Mouse (Mus musculus): ENCODE data around the gene Fndc7. TPM values are rescaled to one million over a fixed set of nuclear protein-coding genes. Genes with fewer than 3 reads are reported as not detected.

The Fndc7 gene
- polyA plus RNA-seq (2017; shearing (Covaris generic)): 0.84 TPM

DNA sequence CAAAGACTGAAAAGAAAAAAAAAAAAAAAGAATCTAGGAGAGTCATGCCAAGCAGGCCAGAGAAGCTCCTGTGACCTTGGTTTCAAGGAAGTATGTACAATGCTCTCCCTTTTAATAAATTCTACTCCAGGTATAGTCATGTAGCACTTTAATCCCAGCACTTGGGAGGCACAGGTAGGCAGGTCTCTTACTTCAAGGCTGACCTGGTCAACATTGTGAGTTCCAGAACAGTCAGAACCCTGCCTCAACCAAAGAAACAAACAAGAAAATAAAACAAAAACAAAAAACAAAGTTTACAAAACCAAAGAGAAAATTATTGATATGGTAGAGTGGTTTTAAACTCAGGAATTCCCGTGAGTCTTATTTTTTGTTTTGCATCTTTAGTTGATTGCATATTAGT, at the start of gene Fndc7:
Gene Fndc7, minus strand, starts transcription at position 101 of the 400 bp plus-strand sequence.

DNA sequence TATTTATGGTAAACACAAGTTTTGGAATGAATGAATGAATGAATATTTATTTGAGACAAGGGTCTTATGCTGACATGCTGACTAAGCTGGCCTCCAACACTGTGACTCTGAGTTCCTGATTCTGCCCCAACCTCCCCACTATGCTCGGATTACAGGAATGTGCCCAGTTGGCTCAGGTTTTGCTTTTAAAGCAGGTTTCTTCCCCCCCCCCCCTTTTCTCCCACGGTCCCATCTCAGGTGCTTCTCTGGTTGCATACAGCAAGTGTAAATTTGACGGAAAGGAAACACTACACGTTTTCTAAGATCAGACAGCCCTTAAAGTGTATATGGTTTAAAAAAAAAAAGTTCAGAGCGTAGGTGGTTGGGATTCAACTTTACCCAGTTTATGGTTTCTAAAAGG, 49.8 kb upstream of the Fndc7 start, which contains the start of gene Henmt1:
Gene Henmt1, plus strand, starts transcription at position 301 of the 400 bp plus-strand sequence.

DNA sequence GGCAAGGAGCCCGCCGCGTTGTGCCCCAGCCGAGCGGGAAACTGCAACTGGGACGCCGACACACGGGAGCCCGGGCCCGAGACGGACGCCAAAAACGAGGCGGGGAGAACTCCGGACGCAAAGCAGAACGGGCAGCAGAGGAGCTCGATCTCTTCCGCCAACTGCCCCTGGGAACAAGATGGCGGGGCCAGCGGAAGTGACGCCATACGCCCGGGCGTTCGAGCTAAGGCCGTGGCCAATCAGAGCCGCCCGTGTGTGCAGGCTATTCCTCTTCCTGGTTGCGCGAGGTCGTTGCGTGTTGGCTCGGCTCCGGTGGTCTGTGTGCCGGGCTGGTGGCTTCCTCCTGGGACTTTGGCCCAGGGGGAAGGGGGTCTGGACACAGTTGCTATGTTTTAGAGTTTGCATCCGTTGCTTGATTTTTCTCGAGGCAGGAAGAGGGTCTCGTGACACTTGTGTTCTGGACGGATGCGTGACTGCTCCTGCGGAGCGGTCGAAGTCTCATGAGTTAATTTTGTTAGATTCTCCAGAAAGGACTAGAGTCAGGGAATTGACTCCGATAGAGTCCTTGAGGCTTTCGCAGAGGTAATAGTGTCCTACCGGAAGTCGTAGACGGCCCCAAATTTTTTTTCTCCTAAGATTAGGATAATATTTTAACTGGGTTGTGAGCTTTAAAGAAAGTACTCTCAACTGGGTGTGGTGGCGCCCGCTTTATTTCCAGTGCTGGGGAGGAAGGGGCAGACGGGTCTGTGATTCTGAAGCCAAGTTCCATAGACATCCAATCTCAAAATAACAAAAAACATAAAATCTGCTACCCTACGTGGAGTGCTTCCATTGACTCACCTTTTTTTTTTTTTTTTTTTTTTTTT, 22.0 kb upstream of the Fndc7 start, which contains the start of gene Prpf38b:
Gene Prpf38b, minus strand, starts transcription at position 180 of the 866 bp plus-strand sequence.

DNA sequence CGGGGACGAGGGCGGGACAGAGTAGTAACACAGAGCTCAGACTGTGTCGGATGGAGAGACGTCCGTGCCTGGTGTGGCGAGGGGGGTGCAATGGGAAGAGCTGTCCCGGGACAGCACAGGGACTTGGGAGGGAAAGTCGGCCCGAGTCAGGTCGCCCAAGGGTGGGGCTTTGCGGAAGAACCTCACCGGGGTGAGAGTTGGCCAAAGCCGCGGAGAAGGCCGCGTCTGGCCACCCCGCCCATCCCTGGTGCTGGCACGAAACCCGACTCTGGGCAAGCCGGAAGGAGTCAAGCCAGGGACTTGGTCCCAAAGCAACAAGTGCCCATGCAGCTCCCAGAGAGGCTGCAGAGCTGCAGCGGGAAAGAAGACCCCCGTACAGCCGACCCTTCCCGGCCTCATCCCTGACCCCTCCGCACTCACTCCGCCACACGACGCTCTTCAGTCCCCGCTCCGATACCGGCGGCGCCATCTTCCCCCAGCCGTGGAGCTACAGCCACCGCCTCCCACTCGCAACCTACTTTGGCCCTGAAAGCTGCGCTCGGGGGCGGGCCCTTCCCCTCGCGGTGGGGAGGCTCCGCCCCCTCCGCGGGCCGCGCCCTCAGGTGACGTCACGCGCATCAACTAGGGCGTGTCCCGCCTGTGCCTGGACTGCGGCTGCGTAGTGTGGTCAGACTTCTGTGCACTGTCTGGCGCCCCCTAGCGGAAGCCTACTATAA, 49.6 kb downstream of the Fndc7 start, which contains the start of gene Stxbp3:
Gene Stxbp3, minus strand, starts transcription at position 527 of the 716 bp plus-strand sequence.

Other genes starting within 250 kb of the Fndc7 start
- 38.4 TPM for gene Clcc1, start 236.1 kb downstream of the Fndc7 start, polyA plus RNA-seq (2017; shearing (Covaris generic))
- 7.1 TPM for gene Gpsm2, start 167.7 kb downstream of the Fndc7 start, polyA plus RNA-seq (2017; shearing (Covaris generic))
- not detected for gene Aknad1, start 150.3 kb downstream of the Fndc7 start, polyA plus RNA-seq (2017; shearing (Covaris generic))
- 40.7 TPM for gene Stxbp3, start 49.5 kb downstream of the Fndc7 start, polyA plus RNA-seq (2017; shearing (Covaris generic))
- gene Prpf38b, start 21.7 kb upstream of the Fndc7 start, polyA plus RNA-seq (2017; shearing (Covaris generic)): 180 TPM
- gene Henmt1, start 49.9 kb upstream of the Fndc7 start, polyA plus RNA-seq (2017; shearing (Covaris generic)): 0.34 TPM
- not detected for gene Gm9857, start 50.4 kb upstream of the Fndc7 start, polyA plus RNA-seq (2017; shearing (Covaris generic))
- 8.1 TPM for gene Fam102b, start 137.6 kb upstream of the Fndc7 start, polyA plus RNA-seq (2017; shearing (Covaris generic))
- not detected for gene Slc25a54, start 190.5 kb upstream of the Fndc7 start, polyA plus RNA-seq (2017; shearing (Covaris generic))
- gene Slc25a24, start 233.1 kb upstream of the Fndc7 start, polyA plus RNA-seq (2017; shearing (Covaris generic)): 21.2 TPM

Data from effector memory CD4-positive, alpha-beta T cell, adult 5 months (primary cell).